Mouse (Mus musculus) limb, embryonic 12.5 days (tissue): ENCODE results near the gene Hoxa7. TPM values are rescaled to one million over a fixed set of nuclear protein-coding genes. Genes with fewer than 3 reads are reported as not detected.

Experiments used
- ATAC-seq: fragments of 200-750 bp; cut with Nextera tagmentation; 2 replicates; pipeline ENCODE4 v1.8.0; 2017; ENCODE audit warnings: low read depth, moderate TSS enrichment; ENCODE audit not compliant: insufficient number of reproducible peaks, insufficient read depth, low FRiP score, low TSS enrichment
- H3K27ac ChIP-seq: fragments of 300-500 bp; sonication (generic); 2 replicates; pipeline ENCODE4 v1.5.1; 2016; ENCODE audit warnings: mild to moderate bottlenecking, moderate library complexity
- H3K27me3 ChIP-seq: fragments of 300-500 bp; sonication (generic); 2 replicates; pipeline ENCODE4 v1.6.1; 2016; ENCODE audit warnings: mild to moderate bottlenecking, moderate library complexity
- H3K36me3 ChIP-seq: fragments of 300-500 bp; sonication (generic); 2 replicates; pipeline ENCODE4 v1.6.1; 2016; ENCODE audit warnings: mild to moderate bottlenecking, moderate library complexity
- H3K4me1 ChIP-seq: fragments of 300-500 bp; sonication (generic); replicated peaks from 2 replicates; pipeline ENCODE4 v1.6.1; 2016
- H3K4me2 ChIP-seq: fragments of 300-500 bp; sonication (generic); 2 replicates; pipeline ENCODE4 v1.6.1; 2016; ENCODE audit warnings: mild to moderate bottlenecking, moderate library complexity
- H3K4me3 ChIP-seq: fragments of 300-500 bp; sonication (generic); replicated peaks from 2 replicates; pipeline ENCODE4 v1.5.1; 2016; ENCODE audit warnings: mild to moderate bottlenecking
- H3K9ac ChIP-seq: fragments of 300-500 bp; sonication (generic); replicated peaks from 2 replicates; pipeline ENCODE4 v1.6.1; 2016; ENCODE audit warnings: mild to moderate bottlenecking, moderate library complexity
- H3K9me3 ChIP-seq: fragments of 300-500 bp; sonication (generic); 2 replicates; pipeline ENCODE4 v1.6.1; 2016; ENCODE audit warnings: mild to moderate bottlenecking, moderate library complexity
- WGBS: fragments of 180-500 bp; shearing (Covaris S2); methylation state at CpG from one replicate; pipeline ENCODE4 v1.1.7; 2016; 5-methylcytosine and 5-hydroxymethylcytosine counted together
- polyA plus RNA-seq: library from polyadenylated mRNA; unstranded; fragments of >200 nt; fragmentation: Nextera tagmentation; extraction: Ambion mirVana; gene quantifications from 2 replicates; pipeline ENCODE4 v1.2.1, GENCODE M21; 2016

Hoxa7 gene
- polyA plus RNA-seq, 1 experiment from 2014 or later, result 11.7 TPM

- Histone ChIP-seq H3K27ac (0 out of 2 replicates have a peak overlapping the region, but pooled peaks have one; percentile 19), H3K9me3 (no peaks in the 10 kb centered on the region), H3K9ac (no peak overlapping the region), H3K36me3 (peaks cover 39% of the 10 kb centered on the region), H3K4me3 (peak overlapping the region; percentile 12), H3K4me2 (peak overlapping the region; percentile 32), H3K27me3 (peaks cover 30% of the 10 kb centered on the region), H3K4me1 (peaks cover 56% of the 10 kb centered on the region)
- 9% methylated on average over 30 of the region's 30 CpGs for WGBS
- ATAC-seq, result no peak
Observed at GRCm38 (mm10) chr6:52200073-52200750, 21.4 kb downstream of the Hoxa7 start.

- Histone ChIP-seq H3K27me3 (peaks cover 47% of the 10 kb centered on the region), H3K9ac (no peak overlapping the region), H3K36me3 (peaks cover 20% of the 10 kb centered on the region), H3K9me3 (no peaks in the 10 kb centered on the region), H3K27ac (no peak overlapping the region), H3K4me3 (no peak overlapping the region), H3K4me1 (peaks cover 33% of the 10 kb centered on the region), H3K4me2 (no peak overlapping the region)
- ATAC-seq, result no peak
- 15% methylated on average over 10 of the region's 10 CpGs for WGBS
Observed at GRCm38 (mm10) chr6:52197271-52197670, 24.4 kb downstream of the Hoxa7 start.

- Histone ChIP-seq H3K4me1 (peaks cover 34% of the 10 kb centered on the region), H3K9me3 (no peaks in the 10 kb centered on the region), H3K27ac (no peak overlapping the region), H3K4me3 (no peak overlapping the region), H3K36me3 (peaks cover 18% of the 10 kb centered on the region), H3K27me3 (peaks cover 47% of the 10 kb centered on the region), H3K9ac (no peak overlapping the region), H3K4me2 (no peak overlapping the region)
- 41% methylated on average over 9 of the region's 9 CpGs for WGBS
- no peak for ATAC-seq
Observed at GRCm38 (mm10) chr6:52196811-52197210, 24.8 kb downstream of the Hoxa7 start.

GRCm38 (mm10) chr6:52194690-52195089 is 27.0 kb downstream of the Hoxa7 start:
- 27% methylated on average over 10 of the region's 10 CpGs for WGBS
- Histone ChIP-seq H3K9me3 (no peaks in the 10 kb centered on the region), H3K9ac (no peak overlapping the region), H3K4me1 (peaks cover 33% of the 10 kb centered on the region), H3K4me2 (no peak overlapping the region), H3K27me3 (peaks cover 55% of the 10 kb centered on the region), H3K36me3 (peaks cover 7% of the 10 kb centered on the region), H3K4me3 (no peak overlapping the region), H3K27ac (no peak overlapping the region)
- no peak for ATAC-seq

GRCm38 (mm10) chr6:52191860-52192550 is 29.6 kb downstream of the Hoxa7 start:
- Histone ChIP-seq H3K4me3 (peak overlapping the region; percentile 55), H3K27ac (peak overlapping the region; percentile 42; the same call in 1 of the 2 replicates), H3K27me3 (peaks cover 75% of the 10 kb centered on the region), H3K36me3 (peaks cover 9% of the 10 kb centered on the region), H3K9ac (peak overlapping the region; percentile 53), H3K4me2 (peak overlapping the region; percentile 97), H3K4me1 (peaks cover 44% of the 10 kb centered on the region), H3K9me3 (no peaks in the 10 kb centered on the region)
- ATAC-seq, result peak; percentile 55; the same call in 1 of the 2 replicates
- WGBS, result under 1% methylated on average over 39 of the region's 55 CpGs

GRCm38 (mm10) chr6:52190906-52191810 is 30.5 kb downstream of the Hoxa7 start, which contains the start of gene Hoxa4:
Gene Hoxa4, minus strand, starts transcription at chr6:52191753.
- WGBS, result 1% methylated on average over 74 of the region's 102 CpGs
- Histone ChIP-seq H3K27ac (peak within 1 kb of the TSS; percentile 42; the same call in 1 of the 2 replicates), H3K9ac (peak within 1 kb of the TSS; percentile 71), H3K27me3 (peaks cover 78% of the 10 kb centered on the region), H3K4me1 (peaks cover 48% of the 10 kb centered on the region), H3K4me2 (peak within 1 kb of the TSS; percentile 97), H3K36me3 (peaks cover 9% of the 10 kb centered on the region), H3K9me3 (no peaks in the 10 kb centered on the region), H3K4me3 (peak within 1 kb of the TSS; percentile 55)
- 0 out of 2 replicates have a peak, but pooled peaks have one; percentile 21 for ATAC-seq

GRCm38 (mm10) chr6:52190410-52190809 is 31.2 kb downstream of the Hoxa7 start:
- no peak overlapping the region for H3K27ac ChIP-seq
- peak overlapping the region; percentile 97 for H3K4me2 ChIP-seq
- no peak overlapping the region for H3K9ac ChIP-seq
- H3K27me3 ChIP-seq, result peaks cover 80% of the 10 kb centered on the region
- peaks cover 6% of the 10 kb centered on the region for H3K36me3 ChIP-seq
- no peaks in the 10 kb centered on the region for H3K9me3 ChIP-seq
- H3K4me1 ChIP-seq, result peaks cover 55% of the 10 kb centered on the region
- ATAC-seq, result no peak
- H3K4me3 ChIP-seq, result peak overlapping the region; percentile 55
- 3% methylated on average over 23 of the region's 23 CpGs for WGBS

GRCm38 (mm10) chr6:52189909-52190308 is 31.7 kb downstream of the Hoxa7 start:
- no peak for ATAC-seq
- 24% methylated on average over 8 of the region's 8 CpGs for WGBS
- no peak overlapping the region for H3K27ac ChIP-seq
- 0 out of 2 replicates have a peak overlapping the region, but pooled peaks have one; percentile 97 for H3K4me2 ChIP-seq
- no peak overlapping the region for H3K4me3 ChIP-seq
- peaks cover 60% of the 10 kb centered on the region for H3K4me1 ChIP-seq
- H3K36me3 ChIP-seq, result peaks cover 6% of the 10 kb centered on the region; the same call in 1 of the 2 replicates
- H3K9me3 ChIP-seq, result no peaks in the 10 kb centered on the region
- H3K9ac ChIP-seq, result no peak overlapping the region
- peaks cover 81% of the 10 kb centered on the region for H3K27me3 ChIP-seq

- H3K4me2 ChIP-seq, result no peak overlapping the region
- H3K4me3 ChIP-seq, result no peak overlapping the region
- ATAC-seq, result no peak
- H3K27me3 ChIP-seq, result peaks cover 81% of the 10 kb centered on the region
- H3K36me3 ChIP-seq, result peaks cover 6% of the 10 kb centered on the region; the same call in 1 of the 2 replicates
- WGBS, result 29% methylated on average over 5 of the region's 5 CpGs
- peaks cover 68% of the 10 kb centered on the region for H3K4me1 ChIP-seq
- H3K9me3 ChIP-seq, result no peaks in the 10 kb centered on the region
- 0 out of 2 replicates have a peak overlapping the region, but pooled peaks have one; percentile 9 for H3K27ac ChIP-seq
- H3K9ac ChIP-seq, result no peak overlapping the region
Observed at GRCm38 (mm10) chr6:52189172-52189591, 32.5 kb downstream of the Hoxa7 start.

GRCm38 (mm10) chr6:52186500-52186899 is 35.2 kb downstream of the Hoxa7 start:
- 45% methylated on average over 1 of the region's 1 CpGs for WGBS

More at GRCm38 (mm10) chr6:52186500-52186899, 35.2 kb downstream of the Hoxa7 start:
- Histone ChIP-seq H3K27ac (no peak overlapping the region), H3K36me3 (peaks cover 11% of the 10 kb centered on the region), H3K9me3 (no peaks in the 10 kb centered on the region), H3K4me3 (no peak overlapping the region), H3K4me1 (peaks cover 80% of the 10 kb centered on the region), H3K9ac (no peak overlapping the region), H3K4me2 (no peak overlapping the region), H3K27me3 (peaks cover 84% of the 10 kb centered on the region)
- no peak for ATAC-seq
